In the genomic region with DNA sequence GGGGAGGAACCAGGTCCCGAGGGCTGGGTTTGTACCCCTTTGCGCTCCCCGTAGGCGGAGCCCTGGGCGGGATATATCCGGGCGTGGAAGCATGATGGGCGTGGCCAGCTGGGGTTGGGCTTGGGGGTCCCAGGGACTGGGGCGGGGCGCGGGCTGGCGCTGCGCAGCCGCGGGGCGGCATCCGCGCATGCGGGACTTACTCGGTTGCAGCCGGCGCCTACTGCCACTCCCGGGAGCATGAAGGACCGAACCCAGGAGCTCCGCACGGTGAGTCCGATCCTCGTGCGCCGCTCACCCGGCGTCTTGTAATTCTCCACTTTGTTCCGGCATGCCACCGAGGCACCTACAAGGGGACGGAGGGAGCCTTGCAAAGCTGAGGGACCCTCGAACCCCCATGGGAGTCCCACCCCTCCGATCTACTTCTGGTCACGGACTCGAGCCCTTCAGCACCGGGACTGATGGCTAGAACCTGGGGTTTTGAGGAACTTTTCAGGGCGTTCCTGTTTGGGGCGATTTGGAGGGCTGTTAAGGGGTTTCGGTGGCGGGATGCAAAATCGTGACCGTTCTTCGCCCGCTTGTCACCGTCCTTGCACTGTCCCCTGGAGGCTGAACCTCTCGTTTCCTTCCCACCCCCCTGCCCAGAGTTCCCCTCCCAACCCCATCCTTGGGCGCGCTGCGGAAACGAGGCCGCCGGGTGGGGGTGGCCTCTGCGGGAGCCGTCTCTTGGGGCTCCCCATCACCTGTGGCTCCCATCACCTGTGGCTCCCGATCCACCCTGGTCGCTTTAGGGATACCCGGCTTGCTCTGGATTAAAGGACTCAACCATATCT, we compare ENCODE assay signal across 8 mouse cellular contexts. TPM values are rescaled to one million over a fixed set of nuclear protein-coding genes. Genes with fewer than 3 reads are reported as not detected.
DNase-seq lines count a peak whose midpoint lies in the region; ATAC-seq and TF ChIP-seq lines count a peak whose summit lies in the region.

A gene (plus strand): TSS at position 139 of the 830 bp plus-strand sequence.

- no peaks in the 10 kb centered on the region for H3K9me3 ChIP-seq in intestine, embryonic 15.5 days
- no peaks in the 10 kb centered on the region for H3K9me3 ChIP-seq in midbrain, embryonic 10.5 days (replicated peaks)

- TF ChIP-seq POLR2A in small intestine, adult 2 months (IDR thresholded peaks at IDR 0.05; ENCODE audit: low read depth, low read length): peak; percentile 17; the same call in 1 of the 2 replicates

- peak within 1 kb of the TSS; percentile 93 for H3K4me2 ChIP-seq in intestine, embryonic 15.5 days (replicated peaks)

- H3K27ac ChIP-seq in intestine, embryonic 15.5 days: peak within 1 kb of the TSS; percentile 48; the same call in 1 of the 2 replicates
- H3K27ac ChIP-seq in midbrain, embryonic 10.5 days (replicated peaks): peak within 1 kb of the TSS; percentile 86
- H3K27ac ChIP-seq in small intestine, adult 2 months (ENCODE audit: insufficient read depth, low read depth, low read length): no peak within 1 kb of the TSS

- intact Hi-C loops in gastrocnemius, postnatal 36 days (cut with DNase I): loop anchor here (5.0 kb wide), 1 partner anchor 49 kb away; no protein-coding TSS in a partner anchor
- intact Hi-C loops in left cerebral cortex, postnatal 4 days (cut with DNase I): no loop called here

- H3K4me3 ChIP-seq in intestine, embryonic 15.5 days (replicated peaks): peak within 1 kb of the TSS; percentile 66
- H3K4me3 ChIP-seq in midbrain, embryonic 10.5 days: peak within 1 kb of the TSS; percentile 75
- H3K4me3 ChIP-seq in small intestine, adult 2 months (ENCODE audit: low read depth, low read length): peak within 1 kb of the TSS; percentile 67

- H3K27me3 ChIP-seq in intestine, embryonic 15.5 days (replicated peaks): no peaks in the 10 kb centered on the region
- H3K27me3 ChIP-seq in midbrain, embryonic 10.5 days (ENCODE audit: low read depth, poor library complexity, severe bottlenecking): peaks cover 17% of the 10 kb centered on the region
- H3K27me3 ChIP-seq in small intestine, adult 2 months (ENCODE audit: control insufficient read depth, insufficient read depth, low read length): no peaks in the 10 kb centered on the region

- no peak for TF ChIP-seq CTCF in small intestine, adult 2 months (IDR thresholded peaks at IDR 0.05; ENCODE audit: extremely low read depth, insufficient read length, insufficient replicate concordance, low read depth, low read length)

- H3K36me3 ChIP-seq in intestine, embryonic 15.5 days: no peaks in the 10 kb centered on the region
- H3K36me3 ChIP-seq in midbrain, embryonic 10.5 days: no peaks in the 10 kb centered on the region
- H3K36me3 ChIP-seq in small intestine, adult 2 months (ENCODE audit: control insufficient read depth, insufficient read depth, low read length): no peaks in the 10 kb centered on the region

- WGBS in intestine, embryonic 15.5 days: under 1% methylated on average over 61 of the region's 61 CpGs
- WGBS in midbrain, embryonic 10.5 days: under 1% methylated on average over 61 of the region's 61 CpGs
- WGBS in small intestine, adult 2 months: 2% methylated on average over 61 of the region's 61 CpGs

- peak within 1 kb of the TSS; percentile 77 for H3K9ac ChIP-seq in intestine, embryonic 15.5 days

- peaks cover 31% of the 10 kb centered on the region for H3K4me1 ChIP-seq in intestine, embryonic 15.5 days (replicated peaks)
- peaks cover 27% of the 10 kb centered on the region for H3K4me1 ChIP-seq in midbrain, embryonic 10.5 days
- H3K4me1 ChIP-seq in small intestine, adult 2 months (ENCODE audit: control insufficient read depth, insufficient read depth, insufficient read length, low read length): peaks cover 7% of the 10 kb centered on the region

- peak; percentile 84 for DNase-seq in adrenal gland, adult 18-20 months (ENCODE audit: low spot score in 2 of 2)
- DNase-seq in embryo, embryonic 10 days (ENCODE audit: low spot score): peak; percentile 95
- peak; percentile 79 to 83 for DNase-seq in gastrocnemius, postnatal 36 days
- DNase-seq in left cerebral cortex, postnatal 4 days: peak; percentile 90
- DNase-seq in midbrain, embryonic 10.5 days (ENCODE audit: low spot score): peak; percentile 92

- peak; percentile 95 for ATAC-seq in intestine, embryonic 15.5 days
- ATAC-seq in monocyte, adult 5-6 weeks (replicated peaks; ENCODE audit: insufficient number of reproducible peaks, low FRiP score, low TSS enrichment, poor library complexity, severe bottlenecking): no peak

RNA-seq across cellular contexts. Expression of the gene that starts here (rescaled TPM):
- total RNA-seq in adrenal gland, adult 18-20 months (2021): 1 to 10 TPM; 6.0 to 7.2 TPM
- under 1 TPM; 0.59 to 0.74 TPM for total RNA-seq in gastrocnemius, postnatal 36 days (2021)
- polyA plus RNA-seq in intestine, embryonic 15.5 days (2015; fragmentation: Nextera tagmentation; extraction: Ambion mirVana): 13.0 and 15.7 TPM in 2 replicates
- total RNA-seq in left cerebral cortex, postnatal 4 days (2021): 100 to 1,000 TPM; 261 to 264 TPM
- 13.3 and 17.5 TPM in 2 replicates for polyA plus RNA-seq in midbrain, embryonic 10.5 days (2016; fragmentation: Nextera tagmentation; extraction: Ambion mirVana)
- polyA plus RNA-seq in small intestine, adult 2 months (2012; rRNA removed): 4.6 and 5.1 TPM in 2 replicates
- total RNA-seq in monocyte, adult 5-6 weeks (2017): 0.29 to 0.76 TPM in 2 of 3 replicates, not detected in the other

Comparison
In these comparisons a context has a peak if more than half of its experiments do, and no peak if none do; other contexts are left out.
1. RNA of the gene that starts here (total RNA-seq): 261 to 264 TPM in left cerebral cortex, postnatal 4 days; 6.0 to 7.2 TPM in adrenal gland, adult 18-20 months, 0.29 to 0.76 TPM in monocyte, adult 5-6 weeks and 0.59 to 0.74 TPM in gastrocnemius, postnatal 36 days; every median in the first group is over 10 times any median in the second.
2. Peak in DNase-seq in gastrocnemius, postnatal 36 days; RNA of the gene not detected or under 1 TPM.
3. Peak in every context shown above with its lines, with median percentiles within 50 percentile points of each other: DNase-seq and H3K4me3 ChIP-seq.